Comparison of ENCODE assay signal across 8 mouse cellular contexts in genomic region chr10:42251203-42251602, GRCm38 (mm10). TPM values are rescaled to one million over a fixed set of nuclear protein-coding genes. Genes with fewer than 3 reads are reported as not detected.
DNase-seq lines count a peak whose midpoint lies in the region; ATAC-seq lines count a peak whose summit lies in the region.

No protein-coding gene starts in this region.

- peak overlapping the region; percentile 5; the same call in 1 of the 2 replicates for H3K4me2 ChIP-seq in limb, embryonic 12.5 days

- H3K9me3 ChIP-seq in embryonic facial prominence, embryonic 10.5 days, result no peaks in the 10 kb centered on the region
- no peaks in the 10 kb centered on the region for H3K9me3 ChIP-seq in limb, embryonic 12.5 days

- ATAC-seq in limb, embryonic 12.5 days (ENCODE audit: insufficient number of reproducible peaks, insufficient read depth, low FRiP score, low TSS enrichment, low read depth), result peak; percentile 76; the same call in 1 of the 2 replicates

- no peaks in the 10 kb centered on the region; the same call in 1 of the 2 replicates for H3K36me3 ChIP-seq in embryonic facial prominence, embryonic 10.5 days (replicated peaks)
- no peaks in the 10 kb centered on the region for H3K36me3 ChIP-seq in limb, embryonic 12.5 days

- H3K9ac ChIP-seq in limb, embryonic 12.5 days (replicated peaks), result no peak overlapping the region

- DNase-seq in layer of hippocampus, adult 11-12 months (ENCODE audit: low spot score), result peak; percentile 49
- no peak for DNase-seq in layer of hippocampus, adult 9-10 months (ENCODE audit: low spot score)
- peak; percentile 49 for DNase-seq in embryonic facial prominence, embryonic 10.5 days (ENCODE audit: low spot score)
- peak; percentile 94 for DNase-seq in heart, adult 8-10 months (ENCODE audit: low spot score)
- DNase-seq in kidney, adult 8-10 months, result peak; percentile 83 to 85
- DNase-seq in ovary, postnatal 36 days (ENCODE audit: low spot score), result peak; percentile 60
- DNase-seq in B cell, adult 2 months, result no peak

- H3K27me3 ChIP-seq in embryonic facial prominence, embryonic 10.5 days (replicated peaks; ENCODE audit: low read depth, poor library complexity, severe bottlenecking), result no peaks in the 10 kb centered on the region
- no peaks in the 10 kb centered on the region for H3K27me3 ChIP-seq in limb, embryonic 12.5 days

- H3K27ac ChIP-seq in embryonic facial prominence, embryonic 10.5 days (replicated peaks), result peak overlapping the region; percentile 75
- peak overlapping the region; percentile 85 for H3K27ac ChIP-seq in limb, embryonic 12.5 days

- H3K4me3 ChIP-seq in embryonic facial prominence, embryonic 10.5 days, result no peak overlapping the region
- no peak overlapping the region for H3K4me3 ChIP-seq in limb, embryonic 12.5 days (replicated peaks)

- WGBS in embryonic facial prominence, embryonic 10.5 days, result 40% methylated on average over 7 of the region's 7 CpGs
- WGBS in limb, embryonic 12.5 days, result 25% methylated on average over 7 of the region's 7 CpGs

- peaks cover 72% of the 10 kb centered on the region for H3K4me1 ChIP-seq in embryonic facial prominence, embryonic 10.5 days
- peaks cover 80% of the 10 kb centered on the region for H3K4me1 ChIP-seq in limb, embryonic 12.5 days (replicated peaks)

RNA-seq across cellular contexts. Expression of gene Foxo3, which starts 25.4 kb away (rescaled TPM):
- polyA plus RNA-seq in embryonic facial prominence, embryonic 10.5 days (2016; fragmentation: Nextera tagmentation; extraction: Ambion mirVana), result 2.8 and 3.3 TPM in 2 replicates
- total RNA-seq in heart, adult 8-10 months (2022), result 10 to 100 TPM; 67.9 to 93.5 (median 80.4) TPM
- polyA plus RNA-seq in limb, embryonic 12.5 days (2016; fragmentation: Nextera tagmentation; extraction: Ambion mirVana), result 6.3 and 6.4 TPM in 2 replicates

Comparison
In these comparisons a context has a peak if more than half of its experiments do, and no peak if none do; other contexts are left out.
1. DNase-seq: peak in layer of hippocampus, adult 11-12 months (single experiment), embryonic facial prominence, embryonic 10.5 days (single experiment), heart, adult 8-10 months (single experiment), kidney, adult 8-10 months (2 of 2) and ovary, postnatal 36 days (single experiment); none in layer of hippocampus, adult 9-10 months (single experiment) and B cell, adult 2 months (0 of 2).